Mouse (Mus musculus): ENCODE measurements at regions not wholly inside any gene's neighbourhood (a gene's known extent, or its start where the extent isn't known, plus 50 kb on each side); places are given as distances from the start of the nearest gene placed in this dataset.

GRCm38 (mm10) chr11:71299479-71299878 is 68.9 kb upstream of the Nlrp1b start:
- TF ChIP-seq POLR2A (IDR thresholded peaks at IDR 0.05; ENCODE audit: extremely low read depth, insufficient read depth, low read length) (no peak), CTCF (IDR thresholded peaks at IDR 0.05; ENCODE audit: low read depth, low read length) (no peak)

Measured in liver, adult 2 months (tissue).